Mouse (Mus musculus) naive thymus-derived CD4-positive, alpha-beta T cell, adult 5 months (primary cell): Measurements from ENCODE around the gene Tlr13. TPM values are rescaled to one million over a fixed set of nuclear protein-coding genes. Genes with fewer than 3 reads are reported as not detected.

Experiments
- polyA plus RNA-seq: library from polyadenylated mRNA; unstranded; fragments of 100-300 nt; shearing (Covaris generic); gene quantifications from one replicate; pipeline ENCODE4 v1.2.1, GENCODE M21; 2017

Tlr13 gene
- polyA plus RNA-seq: not detected

DNA sequence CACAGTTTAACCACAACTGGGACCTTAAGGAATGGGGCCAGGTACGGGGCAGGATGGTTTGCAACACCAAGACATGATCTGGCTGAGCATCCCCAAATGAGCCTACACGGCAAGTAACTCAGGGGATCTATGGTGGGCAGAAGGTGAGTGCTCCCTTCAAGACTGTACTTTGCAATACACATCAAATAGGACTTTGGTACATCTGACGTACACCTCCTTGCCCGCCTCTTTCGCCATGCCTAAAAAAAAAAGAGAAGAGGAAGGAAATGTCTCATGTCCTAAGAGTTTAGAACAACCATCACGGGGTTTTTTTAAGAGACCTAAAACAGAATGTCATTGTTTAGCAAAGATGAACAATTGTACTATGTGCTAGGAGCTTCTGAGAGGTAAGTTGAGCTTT, at the start of gene Tlr13:
TSS of gene Tlr13 (plus strand) at position 269 of the 400 bp plus-strand sequence.

DNA sequence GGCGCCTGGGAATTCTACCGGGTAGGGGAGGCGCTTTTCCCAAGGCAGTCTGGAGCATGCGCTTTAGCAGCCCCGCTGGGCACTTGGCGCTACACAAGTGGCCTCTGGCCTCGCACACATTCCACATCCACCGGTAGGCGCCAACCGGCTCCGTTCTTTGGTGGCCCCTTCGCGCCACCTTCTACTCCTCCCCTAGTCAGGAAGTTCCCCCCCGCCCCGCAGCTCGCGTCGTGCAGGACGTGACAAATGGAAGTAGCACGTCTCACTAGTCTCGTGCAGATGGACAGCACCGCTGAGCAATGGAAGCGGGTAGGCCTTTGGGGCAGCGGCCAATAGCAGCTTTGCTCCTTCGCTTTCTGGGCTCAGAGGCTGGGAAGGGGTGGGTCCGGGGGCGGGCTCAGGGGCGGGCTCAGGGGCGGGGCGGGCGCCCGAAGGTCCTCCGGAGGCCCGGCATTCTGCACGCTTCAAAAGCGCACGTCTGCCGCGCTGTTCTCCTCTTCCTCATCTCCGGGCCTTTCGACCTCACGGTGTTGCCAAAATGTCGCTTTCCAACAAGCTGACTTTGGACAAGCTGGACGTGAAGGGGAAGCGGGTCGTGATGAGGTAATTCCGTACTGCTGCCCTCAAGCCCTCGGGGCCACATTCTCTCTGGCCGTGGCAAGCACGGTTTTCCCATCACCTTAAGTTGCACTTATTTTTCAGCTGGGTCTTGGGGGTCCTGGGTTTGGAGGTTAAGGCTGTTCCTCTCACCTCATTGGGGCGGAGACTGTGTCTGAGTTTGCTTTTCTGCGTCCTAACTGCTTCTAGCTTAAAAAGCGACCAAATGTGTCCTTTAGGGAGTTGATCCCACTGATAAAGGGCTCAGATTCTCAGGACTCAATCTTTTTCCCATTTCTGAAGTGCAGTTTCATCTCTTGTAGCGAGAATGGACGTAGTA, 44.0 kb downstream of the Tlr13 start, which contains the start of gene Pgk1:
TSS of gene Pgk1 (plus strand) at position 388 of the 937 bp plus-strand sequence.

Other genes starting within 250 kb of the Tlr13 start
- gene Atrx, start 213.8 kb upstream of the Tlr13 start, polyA plus RNA-seq: 212 TPM
- 36.2 TPM for gene Magt1, start 131.3 kb upstream of the Tlr13 start, polyA plus RNA-seq
- gene Cox7b, start 127.5 kb upstream of the Tlr13 start, polyA plus RNA-seq: 173 TPM
- 16.5 TPM for gene Atp7a, start 115.9 kb upstream of the Tlr13 start, polyA plus RNA-seq
- 92.0 TPM for gene Pgk1, start 43.9 kb downstream of the Tlr13 start, polyA plus RNA-seq
- gene Taf9b, start 78.0 kb downstream of the Tlr13 start, polyA plus RNA-seq: 18.6 TPM
- gene Fnd3c2, start 112.2 kb downstream of the Tlr13 start, polyA plus RNA-seq: not detected